27 mouse cellular contexts compared by ENCODE assay signal in the genomic region with DNA sequence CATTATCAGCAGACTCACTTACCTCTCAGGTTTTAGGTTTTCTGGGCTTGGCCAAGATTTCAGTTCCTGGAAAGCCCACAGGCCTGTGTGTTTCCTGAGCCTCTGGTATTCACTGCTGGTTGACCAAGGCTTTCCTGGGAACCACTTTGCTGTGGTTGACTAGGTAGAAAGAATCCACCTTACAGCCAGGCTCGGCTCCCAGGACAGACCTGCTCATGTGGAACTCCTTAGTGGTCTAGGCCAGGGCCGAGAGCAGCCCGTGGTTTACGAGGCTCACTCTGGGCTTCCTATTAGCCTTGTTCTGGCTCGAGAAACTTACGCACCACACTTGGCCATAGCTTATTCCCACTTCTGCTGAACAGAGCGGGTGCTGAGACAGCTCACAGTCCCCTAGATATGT. TPM values are rescaled to one million over a fixed set of nuclear protein-coding genes. Genes with fewer than 3 reads are reported as not detected.
DNase-seq lines count a peak whose midpoint lies in the region; ATAC-seq and TF ChIP-seq lines count a peak whose summit lies in the region.
"Had no signal": no experiment of that assay in that cellular context is flagged by ENCODE, and none has a peak within 500 bp of the region (broad histone marks: within the 10 kb centered on the region; RNA-seq: fewer than 3 reads in every experiment).

No protein-coding gene starts in this region.

- no peak overlapping the region for H3K4me3 ChIP-seq in intestine, embryonic 16.5 days (ENCODE audit: low read length)
- no peak overlapping the region for H3K4me3 ChIP-seq in intestine, postnatal 0 days (ENCODE audit: low read depth, low read length)
- H3K4me3 ChIP-seq in limb, embryonic 13.5 days: no peak overlapping the region
- H3K4me3 ChIP-seq: embryonic facial prominence, embryonic 12.5 days; forebrain, embryonic 15.5 days; heart, embryonic 13.5 days; midbrain, embryonic 10.5 days; midbrain, embryonic 15.5 days; neural tube, embryonic 15.5 days had no signal

- peak; percentile 16 for DNase-seq in kidney, adult 9 months
- DNase-seq in kidney, postnatal 10 days: peak; percentile 34
- no peak for DNase-seq in embryo, embryonic 11 days
- no peak for DNase-seq in gastrocnemius, adult 18-20 months (ENCODE audit: low spot score)
- no peak for DNase-seq in liver
- DNase-seq: adrenal gland, postnatal 14 days; cerebellum, adult 11 months; cerebellum, adult 9-10 months; cerebellum, postnatal 36 days; heart, postnatal 10 days; lung, embryonic 14.5 days; spleen, adult 18-20 months; thymus, adult 18-20 months; thymus, postnatal 25 days had no signal

- no peak for ATAC-seq in intestine, embryonic 16.5 days
- no peak for ATAC-seq in intestine, postnatal 0 days
- no peak for ATAC-seq in limb, embryonic 13.5 days (ENCODE audit: low FRiP score, low read depth)
- ATAC-seq: forebrain, embryonic 15.5 days; hindbrain, embryonic 16.5 days; midbrain, embryonic 15.5 days had no signal

- H3K36me3 ChIP-seq in intestine, embryonic 16.5 days (ENCODE audit: control insufficient read depth, insufficient read depth, low read length): no peaks in the 10 kb centered on the region
- H3K36me3 ChIP-seq in intestine, postnatal 0 days (ENCODE audit: control insufficient read depth, insufficient read depth): no peaks in the 10 kb centered on the region
- H3K36me3 ChIP-seq in limb, embryonic 13.5 days: no peaks in the 10 kb centered on the region
- H3K36me3 ChIP-seq: embryonic facial prominence, embryonic 12.5 days; forebrain, embryonic 15.5 days; G1E; heart, embryonic 13.5 days; midbrain, embryonic 10.5 days; midbrain, embryonic 15.5 days; neural tube, embryonic 15.5 days had no signal

- no peak overlapping the region for H3K9ac ChIP-seq in intestine, embryonic 16.5 days (ENCODE audit: low read depth, low read length)
- H3K9ac ChIP-seq in intestine, postnatal 0 days (ENCODE audit: low read depth, low read length): no peak overlapping the region
- no peak overlapping the region for H3K9ac ChIP-seq in limb, embryonic 13.5 days
- H3K9ac ChIP-seq: embryonic facial prominence, embryonic 12.5 days; forebrain, embryonic 15.5 days; heart, embryonic 13.5 days; liver, embryonic 14.5 days; lung, embryonic 14.5 days; midbrain, embryonic 15.5 days; neural tube, embryonic 15.5 days had no signal

- H3K9me3 ChIP-seq in intestine, embryonic 16.5 days (ENCODE audit: control insufficient read depth, low read length): no peaks in the 10 kb centered on the region
- no peaks in the 10 kb centered on the region for H3K9me3 ChIP-seq in intestine, postnatal 0 days (ENCODE audit: control insufficient read depth)
- no peaks in the 10 kb centered on the region for H3K9me3 ChIP-seq in limb, embryonic 13.5 days
- H3K9me3 ChIP-seq: embryonic facial prominence, embryonic 12.5 days; forebrain, embryonic 15.5 days; G1E; heart, embryonic 13.5 days; midbrain, embryonic 10.5 days; midbrain, embryonic 15.5 days; neural tube, embryonic 15.5 days had no signal

- H3K4me1 ChIP-seq in intestine, embryonic 16.5 days (ENCODE audit: control insufficient read depth, insufficient read depth, low read length): 0 out of 2 replicates have a peak, but pooled peaks cover 4% of the 10 kb centered on the region
- H3K4me1 ChIP-seq in intestine, postnatal 0 days (replicated peaks; ENCODE audit: control insufficient read depth, insufficient read depth, low read length): no peaks in the 10 kb centered on the region
- peaks cover 60% of the 10 kb centered on the region for H3K4me1 ChIP-seq in limb, embryonic 13.5 days

- H3K4me2 ChIP-seq in intestine, embryonic 16.5 days (ENCODE audit: low read depth, low read length): no peak overlapping the region
- H3K4me2 ChIP-seq in intestine, postnatal 0 days (replicated peaks; ENCODE audit: low read depth): no peak overlapping the region
- no peak overlapping the region for H3K4me2 ChIP-seq in limb, embryonic 13.5 days (replicated peaks)
- H3K4me2 ChIP-seq: embryonic facial prominence, embryonic 12.5 days; forebrain, embryonic 15.5 days; heart, embryonic 13.5 days; lung, embryonic 14.5 days; midbrain, embryonic 15.5 days; neural tube, embryonic 15.5 days had no signal

- 90% methylated on average over 7 of the region's 7 CpGs for WGBS in intestine, embryonic 16.5 days
- 93% methylated on average over 7 of the region's 7 CpGs for WGBS in intestine, postnatal 0 days
- 57% methylated on average over 7 of the region's 7 CpGs for WGBS in limb, embryonic 13.5 days

- H3K27me3 ChIP-seq in intestine, embryonic 16.5 days (replicated peaks; ENCODE audit: control insufficient read depth, insufficient read depth, low read length): no peaks in the 10 kb centered on the region
- no peaks in the 10 kb centered on the region for H3K27me3 ChIP-seq in intestine, postnatal 0 days (replicated peaks; ENCODE audit: control insufficient read depth, insufficient read depth, low read length)
- no peaks in the 10 kb centered on the region for H3K27me3 ChIP-seq in limb, embryonic 13.5 days
- H3K27me3 ChIP-seq: embryonic facial prominence, embryonic 12.5 days; forebrain, embryonic 15.5 days; heart, embryonic 13.5 days; midbrain, embryonic 15.5 days; neural tube, embryonic 15.5 days had no signal

- H3K27ac ChIP-seq in intestine, embryonic 16.5 days (ENCODE audit: low read length): peak overlapping the region; percentile 30; the same call in 1 of the 2 replicates
- H3K27ac ChIP-seq in intestine, postnatal 0 days (ENCODE audit: low read depth, low read length): no peak overlapping the region
- H3K27ac ChIP-seq in limb, embryonic 13.5 days: peak overlapping the region; percentile 39; the same call in 1 of the 2 replicates
- H3K27ac ChIP-seq: embryonic facial prominence, embryonic 12.5 days; forebrain, embryonic 15.5 days; heart, embryonic 13.5 days; liver, embryonic 14.5 days; midbrain, embryonic 10.5 days; midbrain, embryonic 15.5 days; neural tube, embryonic 15.5 days; stomach, postnatal 0 days had no signal

- no peak for TF ChIP-seq CTCF in intestine, postnatal 0 days (IDR thresholded peaks at IDR 0.05; ENCODE audit: low read depth)

RNA-seq across cellular contexts. Expression of gene Fam20b, which starts 57.1 kb away (rescaled TPM):
- 38.6 and 47.1 TPM in 2 replicates for polyA plus RNA-seq in intestine, embryonic 16.5 days (2015; fragmentation: Nextera tagmentation; extraction: Ambion mirVana)
- 35.4 and 36.9 TPM in 2 replicates for polyA plus RNA-seq in intestine, postnatal 0 days (2015; fragmentation: Nextera tagmentation; extraction: Ambion mirVana)
- 24.3 and 27.7 TPM in 2 replicates for polyA plus RNA-seq in limb, embryonic 13.5 days (2015; fragmentation: Nextera tagmentation; extraction: Ambion mirVana)
- 10 to 100 TPM; 30.4 to 37.9 TPM for total RNA-seq in gastrocnemius, adult 18-20 months (2021)

Comparison
In these comparisons a context has a peak if more than half of its experiments do, and no peak if none do; other contexts are left out.
1. DNase-seq: peak in kidney, adult 9 months (single experiment) and kidney, postnatal 10 days (single experiment); none in embryo, embryonic 11 days (single experiment), gastrocnemius, adult 18-20 months (single experiment) and liver (single experiment).